Mouse (Mus musculus): Measurements from ENCODE around the gene Pou3f4. TPM values are rescaled to one million over a fixed set of nuclear protein-coding genes. Genes with fewer than 3 reads are reported as not detected.

Pou3f4 gene
- polyA plus RNA-seq (2014; fragmentation: Illumina TruSeq; extraction: RNeasy Lipid Tissue Mini Kit (QIAGEN cat#74804); ENCODE audit: low read depth, low replicate concordance): 0.10 TPM

GRCm38 (mm10) chrX:110814151-110814571, at the start of gene Pou3f4:
TSS of gene Pou3f4 (plus strand) at chrX:110814280.

